Mouse (Mus musculus): ENCODE results near the gene Mrtfa. TPM values are rescaled to one million over a fixed set of nuclear protein-coding genes. Genes with fewer than 3 reads are reported as not detected.

Gene Mrtfa
- total and polyA plus RNA-seq, 3 experiments = 2.3 to 18.3 (median 17.2) TPM

DNA sequence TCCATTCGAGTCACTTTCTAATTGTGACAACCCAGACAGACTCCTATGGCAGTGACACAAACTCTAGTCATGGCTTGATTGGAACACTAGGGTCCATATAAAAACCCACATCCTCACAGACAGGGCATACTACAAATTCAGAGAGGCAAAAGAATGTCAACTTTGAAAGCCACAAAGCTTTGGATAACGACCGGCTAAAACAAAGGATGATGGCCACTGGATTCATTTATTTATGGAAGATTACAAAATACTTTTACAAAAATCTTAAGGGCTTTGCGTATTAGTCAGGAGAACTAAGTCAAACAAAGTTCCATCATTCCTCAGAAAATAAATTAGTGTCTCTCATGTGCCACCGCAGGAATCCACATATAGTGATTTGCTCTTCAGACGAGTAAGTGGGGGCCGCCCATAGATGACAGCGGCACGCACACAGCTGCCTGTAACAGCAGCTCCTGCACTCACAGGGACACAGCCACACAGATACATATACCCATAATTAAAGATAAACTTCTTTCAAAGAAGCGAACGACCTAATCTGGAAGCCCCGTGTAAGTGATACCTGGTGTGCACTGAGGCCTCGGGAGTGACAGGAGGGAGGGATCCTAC lies 88.2 kb downstream of the Mrtfa start:
- no peaks in the 10 kb centered on the region for H3K36me3 ChIP-seq (replicated peaks)
- peaks cover 5% of the 10 kb centered on the region; the same call in 1 of the 2 replicates for H3K4me1 ChIP-seq (ENCODE audit: insufficient read depth, low read depth, low read length)
- H3K4me3 ChIP-seq (ENCODE audit: low read depth, low read length) = no peak overlapping the region
- 0 out of 2 replicates have a peak, but pooled peaks cover 2% of the 10 kb centered on the region for H3K27me3 ChIP-seq (ENCODE audit: insufficient read depth, low read length)
- H3K9me3 ChIP-seq (replicated peaks) = no peaks in the 10 kb centered on the region
- DNase-seq (ENCODE audit: low spot score) = no peak
- no peak for TF ChIP-seq GATA1 (IDR thresholded peaks at IDR 0.05; ENCODE audit: borderline replicate concordance, low read length)
- no peak for TF ChIP-seq CTCF (IDR thresholded peaks at IDR 0.05; ENCODE audit: low read depth, low read length)
- no peak for TF ChIP-seq GATA2 (IDR thresholded peaks at IDR 0.05; ENCODE audit: borderline replicate concordance, low read depth, low read length)
- no peak for TF ChIP-seq TAL1 (conservative IDR thresholded peaks at IDR 0.05; ENCODE audit: low read depth, low read length)
- TF ChIP-seq POLR2AphosphoS5 (IDR thresholded peaks at IDR 0.05; ENCODE audit: insufficient replicate concordance, low read depth, low read length) = no peak
- no peak for ATAC-seq (ENCODE audit: extremely low read depth, insufficient number of reproducible peaks, low FRiP score, poor library complexity, severe bottlenecking)

DNA sequence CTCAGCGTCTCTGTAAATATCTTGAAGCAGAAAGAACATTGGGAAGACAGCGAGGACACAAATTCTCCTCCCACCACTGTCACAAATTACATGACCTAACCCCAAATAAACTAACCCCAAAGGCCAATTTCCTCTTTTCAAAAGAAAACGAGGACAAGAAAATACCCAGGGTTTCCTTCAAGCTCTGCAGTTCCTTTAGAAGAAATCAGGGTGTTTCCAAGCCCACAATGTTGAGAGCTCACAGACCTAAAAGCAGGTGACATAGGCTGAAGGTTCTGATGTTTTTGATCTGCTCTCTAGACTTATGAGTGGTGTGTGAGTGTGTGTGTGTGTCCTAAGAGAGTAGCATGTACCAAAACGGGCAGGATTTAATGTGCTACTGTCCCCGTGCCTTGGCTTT lies 89.2 kb downstream of the Mrtfa start:
- H3K4me1 ChIP-seq (ENCODE audit: insufficient read depth, low read depth, low read length) = peaks cover 5% of the 10 kb centered on the region; the same call in 1 of the 2 replicates
- H3K9me3 ChIP-seq (replicated peaks) = no peaks in the 10 kb centered on the region
- H3K27me3 ChIP-seq (ENCODE audit: insufficient read depth, low read length) = 0 out of 2 replicates have a peak, but pooled peaks cover 3% of the 10 kb centered on the region
- no peak for DNase-seq (ENCODE audit: low spot score)
- TF ChIP-seq GATA2 (IDR thresholded peaks at IDR 0.05; ENCODE audit: borderline replicate concordance, low read depth, low read length) (no peak), POLR2AphosphoS5 (IDR thresholded peaks at IDR 0.05; ENCODE audit: insufficient replicate concordance, low read depth, low read length) (no peak), CTCF (IDR thresholded peaks at IDR 0.05; ENCODE audit: low read depth, low read length) (no peak), TAL1 (conservative IDR thresholded peaks at IDR 0.05; ENCODE audit: low read depth, low read length) (no peak), GATA1 (IDR thresholded peaks at IDR 0.05; ENCODE audit: borderline replicate concordance, low read length) (no peak)
- no peak overlapping the region for H3K4me3 ChIP-seq (ENCODE audit: low read depth, low read length)
- H3K36me3 ChIP-seq (replicated peaks) = no peaks in the 10 kb centered on the region
- no peak for ATAC-seq (ENCODE audit: extremely low read depth, insufficient number of reproducible peaks, low FRiP score, poor library complexity, severe bottlenecking)

DNA sequence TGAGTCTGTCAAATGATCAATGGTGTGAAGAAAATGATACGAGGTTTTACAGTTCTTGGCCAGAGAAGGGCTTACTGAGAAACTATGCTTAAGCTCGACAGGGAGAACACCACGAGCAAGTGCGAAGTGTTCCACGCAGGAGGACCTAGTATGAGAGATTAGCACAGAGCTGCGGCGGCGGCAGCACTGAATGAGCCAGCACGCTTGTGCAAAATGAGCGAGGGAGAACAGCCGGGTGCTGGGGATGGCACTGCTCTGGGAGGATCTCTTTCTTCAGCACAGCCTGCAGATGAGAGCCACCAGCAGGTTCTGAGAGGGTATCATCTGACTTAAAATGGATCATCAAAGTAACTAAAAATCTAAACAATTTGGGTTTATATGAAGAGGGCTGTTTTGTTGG lies 91.3 kb downstream of the Mrtfa start:
- no peaks in the 10 kb centered on the region for H3K36me3 ChIP-seq (replicated peaks)
- DNase-seq (ENCODE audit: low spot score) = no peak
- TF ChIP-seq CTCF (IDR thresholded peaks at IDR 0.05; ENCODE audit: low read depth, low read length) (no peak), POLR2AphosphoS5 (IDR thresholded peaks at IDR 0.05; ENCODE audit: insufficient replicate concordance, low read depth, low read length) (no peak), TAL1 (conservative IDR thresholded peaks at IDR 0.05; ENCODE audit: low read depth, low read length) (no peak), GATA1 (IDR thresholded peaks at IDR 0.05; ENCODE audit: borderline replicate concordance, low read length) (no peak), GATA2 (IDR thresholded peaks at IDR 0.05; ENCODE audit: borderline replicate concordance, low read depth, low read length) (no peak)
- ATAC-seq (ENCODE audit: extremely low read depth, insufficient number of reproducible peaks, low FRiP score, poor library complexity, severe bottlenecking) = no peak
- H3K27me3 ChIP-seq (ENCODE audit: insufficient read depth, low read length) = 0 out of 2 replicates have a peak, but pooled peaks cover 3% of the 10 kb centered on the region
- no peaks in the 10 kb centered on the region for H3K9me3 ChIP-seq (replicated peaks)
- H3K4me3 ChIP-seq (ENCODE audit: low read depth, low read length) = no peak overlapping the region
- H3K4me1 ChIP-seq (ENCODE audit: insufficient read depth, low read depth, low read length) = peaks cover 2% of the 10 kb centered on the region; the same call in 1 of the 2 replicates

DNA sequence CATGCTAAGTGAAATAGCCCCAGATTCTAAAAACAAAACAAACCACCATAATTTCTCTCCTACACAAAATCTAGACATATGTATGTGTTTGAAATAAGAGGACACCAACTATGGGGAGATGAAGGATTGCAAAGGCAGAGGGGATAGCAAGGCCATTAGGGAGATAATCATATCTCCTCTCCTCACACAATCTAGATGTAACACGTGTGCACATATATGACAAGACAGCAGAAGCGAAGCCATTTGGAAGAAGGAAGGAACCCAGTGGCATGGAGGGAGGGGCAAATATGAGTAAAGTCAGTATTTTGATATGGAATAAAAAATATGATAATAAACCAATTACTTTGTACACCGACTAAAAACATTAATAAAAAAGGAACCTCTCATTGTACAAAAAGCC lies 91.9 kb downstream of the Mrtfa start:
- Histone ChIP-seq H3K27me3 (ENCODE audit: insufficient read depth, low read length) (0 out of 2 replicates have a peak, but pooled peaks cover 3% of the 10 kb centered on the region), H3K9me3 (replicated peaks) (no peaks in the 10 kb centered on the region), H3K4me1 (ENCODE audit: insufficient read depth, low read depth, low read length) (peaks cover 2% of the 10 kb centered on the region; the same call in 1 of the 2 replicates), H3K36me3 (replicated peaks) (no peaks in the 10 kb centered on the region), H3K4me3 (ENCODE audit: low read depth, low read length) (no peak overlapping the region)
- DNase-seq (ENCODE audit: low spot score) (no peak), ATAC-seq (ENCODE audit: extremely low read depth, insufficient number of reproducible peaks, low FRiP score, poor library complexity, severe bottlenecking) (no peak)
- TF ChIP-seq POLR2AphosphoS5 (IDR thresholded peaks at IDR 0.05; ENCODE audit: insufficient replicate concordance, low read depth, low read length) (no peak), TAL1 (conservative IDR thresholded peaks at IDR 0.05; ENCODE audit: low read depth, low read length) (no peak), GATA1 (IDR thresholded peaks at IDR 0.05; ENCODE audit: borderline replicate concordance, low read length) (no peak), GATA2 (IDR thresholded peaks at IDR 0.05; ENCODE audit: borderline replicate concordance, low read depth, low read length) (no peak), CTCF (IDR thresholded peaks at IDR 0.05; ENCODE audit: low read depth, low read length) (no peak)

DNA sequence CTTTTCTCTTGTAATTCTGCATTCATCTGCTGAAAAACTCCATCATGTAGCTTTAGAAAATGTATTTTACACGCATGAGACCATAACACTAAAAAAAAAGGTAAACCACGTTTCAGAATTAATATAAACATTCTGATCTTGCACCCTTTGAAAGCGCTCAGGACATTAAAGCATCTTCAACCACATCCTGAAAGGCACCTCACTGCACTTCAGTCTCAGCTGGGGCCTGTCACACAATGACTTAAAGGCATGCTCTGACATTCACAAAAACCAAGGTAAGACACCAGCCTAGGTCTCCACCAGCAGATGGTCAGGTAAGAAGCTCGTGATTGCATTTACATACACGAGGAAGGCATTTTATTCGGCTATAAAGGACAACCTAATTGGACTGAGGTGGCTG lies 92.7 kb downstream of the Mrtfa start:
- Histone ChIP-seq H3K27me3 (ENCODE audit: insufficient read depth, low read length) (0 out of 2 replicates have a peak, but pooled peaks cover 3% of the 10 kb centered on the region), H3K36me3 (replicated peaks) (no peaks in the 10 kb centered on the region), H3K9me3 (replicated peaks) (no peaks in the 10 kb centered on the region), H3K4me1 (ENCODE audit: insufficient read depth, low read depth, low read length) (peaks cover 2% of the 10 kb centered on the region; the same call in 1 of the 2 replicates), H3K4me3 (ENCODE audit: low read depth, low read length) (no peak overlapping the region)
- TF ChIP-seq POLR2AphosphoS5 (IDR thresholded peaks at IDR 0.05; ENCODE audit: insufficient replicate concordance, low read depth, low read length) (no peak), CTCF (IDR thresholded peaks at IDR 0.05; ENCODE audit: low read depth, low read length) (no peak), GATA1 (IDR thresholded peaks at IDR 0.05; ENCODE audit: borderline replicate concordance, low read length) (no peak), GATA2 (IDR thresholded peaks at IDR 0.05; ENCODE audit: borderline replicate concordance, low read depth, low read length) (no peak), TAL1 (conservative IDR thresholded peaks at IDR 0.05; ENCODE audit: low read depth, low read length) (no peak)
- DNase-seq (ENCODE audit: low spot score) (no peak), ATAC-seq (ENCODE audit: extremely low read depth, insufficient number of reproducible peaks, low FRiP score, poor library complexity, severe bottlenecking) (no peak)

DNA sequence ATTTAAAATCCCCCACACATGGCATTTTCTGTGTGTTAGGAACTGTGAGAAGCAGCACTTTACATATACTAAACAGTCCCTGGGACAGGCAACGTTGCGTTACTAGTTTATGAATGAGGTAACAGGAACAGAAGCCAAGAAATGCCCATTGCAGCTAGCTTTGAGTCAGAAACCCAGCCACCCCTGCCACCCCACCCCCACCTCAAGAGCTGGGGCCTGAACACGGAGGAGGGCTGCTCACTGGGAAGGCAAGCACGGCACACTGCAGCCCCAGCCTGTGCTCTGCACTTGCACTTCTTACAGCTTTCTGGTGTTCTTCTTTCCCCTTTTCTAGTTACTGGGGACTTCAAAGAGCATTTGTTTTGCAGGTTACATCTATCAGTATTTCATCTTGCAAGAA lies 93.1 kb downstream of the Mrtfa start:
- 0 out of 2 replicates have a peak, but pooled peaks cover 3% of the 10 kb centered on the region for H3K27me3 ChIP-seq (ENCODE audit: insufficient read depth, low read length)
- no peak overlapping the region for H3K4me3 ChIP-seq (ENCODE audit: low read depth, low read length)
- no peak for TF ChIP-seq GATA1 (IDR thresholded peaks at IDR 0.05; ENCODE audit: borderline replicate concordance, low read length)
- TF ChIP-seq GATA2 (IDR thresholded peaks at IDR 0.05; ENCODE audit: borderline replicate concordance, low read depth, low read length) = no peak
- no peak for TF ChIP-seq CTCF (IDR thresholded peaks at IDR 0.05; ENCODE audit: low read depth, low read length)
- no peak for TF ChIP-seq POLR2AphosphoS5 (IDR thresholded peaks at IDR 0.05; ENCODE audit: insufficient replicate concordance, low read depth, low read length)
- TF ChIP-seq TAL1 (conservative IDR thresholded peaks at IDR 0.05; ENCODE audit: low read depth, low read length) = no peak
- no peaks in the 10 kb centered on the region for H3K36me3 ChIP-seq (replicated peaks)
- ATAC-seq (ENCODE audit: extremely low read depth, insufficient number of reproducible peaks, low FRiP score, poor library complexity, severe bottlenecking) (no peak), DNase-seq (ENCODE audit: low spot score) (no peak)
- H3K9me3 ChIP-seq (replicated peaks) = no peaks in the 10 kb centered on the region
- peaks cover 2% of the 10 kb centered on the region; the same call in 1 of the 2 replicates for H3K4me1 ChIP-seq (ENCODE audit: insufficient read depth, low read depth, low read length)

Data from G1E (cell line).